Mouse (Mus musculus): Measurements from ENCODE around the gene Klhl22.

GRCm38 (mm10) chr16:17724448-17724847, 35.0 kb upstream of the Klhl22 start:
- no peak for TF ChIP-seq CTCF (IDR thresholded peaks at IDR 0.05)
- TF ChIP-seq EP300 (IDR thresholded peaks at IDR 0.05): no peak

All from lung, postnatal 0 days (tissue).